Mouse (Mus musculus): Measurements from ENCODE around the gene Samhd1. TPM values are rescaled to one million over a fixed set of nuclear protein-coding genes. Genes with fewer than 3 reads are reported as not detected.
"Not testable (repeated sequence)": the region's sequence is repeated elsewhere in the genome, so short reads cannot be mapped to it uniquely, and the experiment has no call there.

Samhd1 gene
- polyA plus RNA-seq, 1 experiment: 5.4 TPM

DNA sequence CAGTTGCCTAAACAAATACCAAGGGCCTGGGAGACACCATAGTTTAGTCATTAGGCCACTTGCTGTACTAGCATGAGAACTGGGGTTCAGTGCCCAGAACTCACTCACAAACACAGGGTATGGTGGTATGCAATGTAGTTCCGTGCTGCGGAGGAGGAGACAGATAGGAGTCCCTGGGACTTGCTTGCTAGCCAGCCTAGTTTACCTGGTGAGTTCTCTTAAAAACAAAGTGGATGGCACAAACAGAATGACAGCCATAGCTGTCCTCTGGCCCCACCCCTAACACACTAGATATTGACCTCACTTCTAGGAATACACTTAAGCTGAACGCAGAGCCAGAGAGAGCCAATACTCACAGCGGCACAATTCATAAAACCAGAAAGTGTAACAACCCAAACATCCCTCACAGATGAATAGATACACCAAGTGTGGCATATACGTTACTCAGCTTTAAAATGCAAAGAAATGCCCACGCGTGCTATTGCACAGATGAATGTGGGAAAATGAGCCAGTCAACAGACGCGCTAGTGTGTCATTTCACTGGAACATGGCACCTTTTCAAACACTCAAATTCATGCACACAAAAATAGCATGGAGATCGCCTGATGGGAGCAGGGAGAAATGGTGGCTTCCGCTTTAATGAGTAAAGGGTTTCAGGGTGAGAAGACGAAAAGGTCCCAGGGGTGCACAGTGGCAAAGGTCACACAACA, 31.5 kb upstream of the Samhd1 start:
- TF ChIP-seq CTCF (IDR thresholded peaks at IDR 0.05; ENCODE audit: control insufficient read depth, insufficient read depth, insufficient replicate concordance, low read depth, low read length) (no peak), POLR2A (IDR thresholded peaks at IDR 0.05; ENCODE audit: control insufficient read depth, low read depth, low read length) (no peak)
- H3K4me3 ChIP-seq (ENCODE audit: control insufficient read depth, low read depth, low read length): no peak overlapping the region
- no peak overlapping the region for H3K27ac ChIP-seq (ENCODE audit: control insufficient read depth, insufficient read depth, low read depth, low read length)
- H3K36me3 ChIP-seq (ENCODE audit: control insufficient read depth, insufficient read depth, low read length): 0 out of 2 replicates have a peak, but pooled peaks cover 3% of the 10 kb centered on the region
- no peaks in the 10 kb centered on the region for H3K4me1 ChIP-seq (ENCODE audit: control insufficient read depth, insufficient read depth, low read length)
- no peaks in the 10 kb centered on the region for H3K27me3 ChIP-seq (ENCODE audit: control insufficient read depth, insufficient read depth, low read length)

- not testable (repeated sequence) for H3K36me3 ChIP-seq (ENCODE audit: control insufficient read depth, insufficient read depth, low read length); H3K27me3 ChIP-seq (ENCODE audit: control insufficient read depth, insufficient read depth, low read length); H3K4me3 ChIP-seq (ENCODE audit: control insufficient read depth, low read depth, low read length); H3K27ac ChIP-seq (ENCODE audit: control insufficient read depth, insufficient read depth, low read depth, low read length); H3K4me1 ChIP-seq (ENCODE audit: control insufficient read depth, insufficient read depth, low read length)
These were observed 30.5 kb upstream of the Samhd1 start for GRCm38 (mm10) chr2:157165312-157166224.

- Histone ChIP-seq H3K4me1 (ENCODE audit: control insufficient read depth, insufficient read depth, low read length) (no peaks in the 10 kb centered on the region), H3K36me3 (ENCODE audit: control insufficient read depth, insufficient read depth, low read length) (peaks cover 1% of the 10 kb centered on the region; the same call in 1 of the 2 replicates), H3K4me3 (ENCODE audit: control insufficient read depth, low read depth, low read length) (no peak overlapping the region), H3K27me3 (ENCODE audit: control insufficient read depth, insufficient read depth, low read length) (no peaks in the 10 kb centered on the region), H3K27ac (ENCODE audit: control insufficient read depth, insufficient read depth, low read depth, low read length) (no peak overlapping the region)
- TF ChIP-seq CTCF (IDR thresholded peaks at IDR 0.05; ENCODE audit: control insufficient read depth, insufficient read depth, insufficient replicate concordance, low read depth, low read length) (no peak), POLR2A (IDR thresholded peaks at IDR 0.05; ENCODE audit: control insufficient read depth, low read depth, low read length) (no peak)
These were observed 29.0 kb upstream of the Samhd1 start for GRCm38 (mm10) chr2:157164101-157164500.

DNA sequence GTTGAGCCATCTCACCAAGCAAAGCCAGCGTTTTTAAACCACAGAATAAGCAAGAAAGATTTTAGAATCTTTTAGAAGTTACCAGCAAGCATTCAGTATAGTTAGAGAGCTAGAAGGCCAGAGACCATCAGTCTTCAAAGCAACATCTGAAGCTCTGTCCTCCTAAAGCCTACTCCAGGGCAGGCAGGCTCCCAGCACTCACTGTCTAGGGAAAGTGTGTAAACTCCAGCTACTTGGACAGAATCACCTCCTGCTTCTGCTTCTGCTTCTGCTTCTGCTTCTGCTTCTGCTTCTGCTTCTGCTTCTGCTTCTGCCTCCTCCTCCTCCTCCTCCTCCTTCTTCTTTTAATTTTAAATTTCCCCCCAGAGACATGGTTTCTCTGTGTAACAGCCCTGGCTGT, 21.0 kb upstream of the Samhd1 start:
- Histone ChIP-seq H3K36me3 (ENCODE audit: control insufficient read depth, insufficient read depth, low read length) (peaks cover 11% of the 10 kb centered on the region), H3K27ac (ENCODE audit: control insufficient read depth, insufficient read depth, low read depth, low read length) (no peak overlapping the region), H3K27me3 (ENCODE audit: control insufficient read depth, insufficient read depth, low read length) (no peaks in the 10 kb centered on the region), H3K4me3 (ENCODE audit: control insufficient read depth, low read depth, low read length) (no peak overlapping the region), H3K4me1 (ENCODE audit: control insufficient read depth, insufficient read depth, low read length) (no peaks in the 10 kb centered on the region)
- TF ChIP-seq CTCF (IDR thresholded peaks at IDR 0.05; ENCODE audit: control insufficient read depth, insufficient read depth, insufficient replicate concordance, low read depth, low read length) (no peak), POLR2A (IDR thresholded peaks at IDR 0.05; ENCODE audit: control insufficient read depth, low read depth, low read length) (no peak)

DNA sequence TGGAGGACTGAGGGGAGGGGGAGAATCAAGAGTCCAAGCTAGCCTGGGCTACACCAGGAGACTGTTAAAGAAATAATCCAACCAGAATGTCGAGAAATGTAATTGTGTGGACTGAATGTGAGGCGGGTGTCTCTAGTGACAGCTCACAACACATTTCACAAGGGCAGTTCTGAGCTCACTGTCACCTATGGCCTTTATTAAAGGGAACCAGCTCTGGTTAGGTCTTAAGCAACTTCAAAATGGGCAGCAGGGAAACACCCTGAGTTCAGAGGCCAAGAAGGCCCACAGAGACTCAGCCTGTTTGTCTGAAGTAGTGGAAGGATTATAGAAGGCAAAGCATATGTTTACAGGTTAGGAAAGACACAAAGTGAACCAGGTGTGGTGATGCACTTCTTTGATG, 18.2 kb upstream of the Samhd1 start:
- Histone ChIP-seq H3K4me3 (ENCODE audit: control insufficient read depth, low read depth, low read length) (no peak overlapping the region), H3K4me1 (ENCODE audit: control insufficient read depth, insufficient read depth, low read length) (no peaks in the 10 kb centered on the region), H3K27me3 (ENCODE audit: control insufficient read depth, insufficient read depth, low read length) (no peaks in the 10 kb centered on the region), H3K27ac (ENCODE audit: control insufficient read depth, insufficient read depth, low read depth, low read length) (no peak overlapping the region), H3K36me3 (ENCODE audit: control insufficient read depth, insufficient read depth, low read length) (peaks cover 8% of the 10 kb centered on the region)
- no peak for TF ChIP-seq POLR2A (IDR thresholded peaks at IDR 0.05; ENCODE audit: control insufficient read depth, low read depth, low read length)
- no peak for TF ChIP-seq CTCF (IDR thresholded peaks at IDR 0.05; ENCODE audit: control insufficient read depth, insufficient read depth, insufficient replicate concordance, low read depth, low read length)

- Histone ChIP-seq H3K4me3 (ENCODE audit: control insufficient read depth, low read depth, low read length) (no peak overlapping the region), H3K27me3 (ENCODE audit: control insufficient read depth, insufficient read depth, low read length) (no peaks in the 10 kb centered on the region), H3K4me1 (ENCODE audit: control insufficient read depth, insufficient read depth, low read length) (no peaks in the 10 kb centered on the region), H3K27ac (ENCODE audit: control insufficient read depth, insufficient read depth, low read depth, low read length) (no peak overlapping the region), H3K36me3 (ENCODE audit: control insufficient read depth, insufficient read depth, low read length) (peaks cover 7% of the 10 kb centered on the region; the same call in 1 of the 2 replicates)
- TF ChIP-seq CTCF (IDR thresholded peaks at IDR 0.05; ENCODE audit: control insufficient read depth, insufficient read depth, insufficient replicate concordance, low read depth, low read length): no peak
- no peak for TF ChIP-seq POLR2A (IDR thresholded peaks at IDR 0.05; ENCODE audit: control insufficient read depth, low read depth, low read length)
These were observed 13.4 kb upstream of the Samhd1 start for GRCm38 (mm10) chr2:157148417-157148816.

- no peak for TF ChIP-seq CTCF (IDR thresholded peaks at IDR 0.05; ENCODE audit: control insufficient read depth, insufficient read depth, insufficient replicate concordance, low read depth, low read length)
- TF ChIP-seq POLR2A (IDR thresholded peaks at IDR 0.05; ENCODE audit: control insufficient read depth, low read depth, low read length): no peak
- Histone ChIP-seq H3K36me3 (ENCODE audit: control insufficient read depth, insufficient read depth, low read length) (peaks cover 7% of the 10 kb centered on the region; the same call in 1 of the 2 replicates), H3K27ac (ENCODE audit: control insufficient read depth, insufficient read depth, low read depth, low read length) (no peak overlapping the region), H3K4me1 (ENCODE audit: control insufficient read depth, insufficient read depth, low read length) (no peaks in the 10 kb centered on the region), H3K4me3 (ENCODE audit: control insufficient read depth, low read depth, low read length) (no peak overlapping the region), H3K27me3 (ENCODE audit: control insufficient read depth, insufficient read depth, low read length) (no peaks in the 10 kb centered on the region)
These were observed 12.4 kb upstream of the Samhd1 start for GRCm38 (mm10) chr2:157147397-157148020.
